Mouse (Mus musculus): Measurements from ENCODE around the gene D930048N14Rik. TPM values are rescaled to one million over a fixed set of nuclear protein-coding genes. Genes with fewer than 3 reads are reported as not detected.
"Not testable (repeated sequence)": the region's sequence is repeated elsewhere in the genome, so short reads cannot be mapped to it uniquely, and the experiment has no call there.

Gene D930048N14Rik
- polyA plus RNA-seq (2012; rRNA removed): 4.8 and 5.7 TPM in 2 replicates

GRCm38 (mm10) chr11:51650691-51651515, at the start of gene D930048N14Rik, which contains the start of gene N4bp3:
Gene D930048N14Rik (plus strand): TSS chr11:51650954.
Gene N4bp3 (minus strand): TSS chr11:51650842.
- DNase-seq (ENCODE audit: extremely low spot score in 1 of 2, low spot score in 1 of 2): no peak

- DNase-seq (ENCODE audit: extremely low spot score in 1 of 2, low spot score in 1 of 2): peak in 1 of 2 experiments; percentile 30
Measured at GRCm38 (mm10) chr11:51602253-51602652, 48.5 kb upstream of the D930048N14Rik start.

- peak in 1 of 2 experiments; percentile 82 for DNase-seq (ENCODE audit: extremely low spot score in 1 of 2, low spot score in 1 of 2)
Measured at GRCm38 (mm10) chr11:51605602-51606446, 44.9 kb upstream of the D930048N14Rik start.

DNA sequence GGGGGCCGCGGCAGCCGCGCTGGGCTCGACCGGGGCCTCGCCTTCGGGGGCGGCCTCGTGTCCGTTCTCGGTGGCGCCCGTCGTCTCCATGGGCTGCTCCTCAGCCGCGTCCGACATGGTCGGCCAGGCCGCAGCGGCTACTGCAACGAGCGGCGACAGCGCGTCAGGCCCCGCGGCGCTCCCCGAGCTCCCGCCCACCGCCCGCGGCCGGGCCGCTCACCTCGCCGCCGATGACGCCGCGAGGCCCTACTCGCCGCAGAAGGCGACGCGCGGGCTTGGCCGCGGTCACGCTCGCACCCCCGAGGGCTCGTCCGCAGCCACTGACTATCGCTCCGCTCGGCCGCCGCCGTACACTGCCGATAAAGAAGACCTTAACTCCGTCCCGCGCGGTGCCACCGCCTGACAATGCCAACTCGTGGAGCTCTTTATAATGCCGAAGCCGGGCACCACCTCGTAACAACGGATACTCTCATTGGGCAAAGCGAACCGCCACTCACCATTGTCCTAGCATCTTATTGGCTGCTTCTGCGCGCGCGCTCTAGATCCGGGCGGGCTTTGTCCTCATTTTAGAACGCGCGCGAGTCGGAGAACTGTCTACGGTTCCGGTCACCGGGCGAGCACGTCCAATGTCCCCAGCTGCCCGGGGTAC, 44.2 kb upstream of the D930048N14Rik start, which contains the start of gene Hnrnpab:
Gene Hnrnpab, minus strand, starts transcription at position 401 of the 649 bp plus-strand sequence.
- DNase-seq (ENCODE audit: extremely low spot score in 1 of 2, low spot score in 1 of 2): peak; percentile 96 to 99

DNA sequence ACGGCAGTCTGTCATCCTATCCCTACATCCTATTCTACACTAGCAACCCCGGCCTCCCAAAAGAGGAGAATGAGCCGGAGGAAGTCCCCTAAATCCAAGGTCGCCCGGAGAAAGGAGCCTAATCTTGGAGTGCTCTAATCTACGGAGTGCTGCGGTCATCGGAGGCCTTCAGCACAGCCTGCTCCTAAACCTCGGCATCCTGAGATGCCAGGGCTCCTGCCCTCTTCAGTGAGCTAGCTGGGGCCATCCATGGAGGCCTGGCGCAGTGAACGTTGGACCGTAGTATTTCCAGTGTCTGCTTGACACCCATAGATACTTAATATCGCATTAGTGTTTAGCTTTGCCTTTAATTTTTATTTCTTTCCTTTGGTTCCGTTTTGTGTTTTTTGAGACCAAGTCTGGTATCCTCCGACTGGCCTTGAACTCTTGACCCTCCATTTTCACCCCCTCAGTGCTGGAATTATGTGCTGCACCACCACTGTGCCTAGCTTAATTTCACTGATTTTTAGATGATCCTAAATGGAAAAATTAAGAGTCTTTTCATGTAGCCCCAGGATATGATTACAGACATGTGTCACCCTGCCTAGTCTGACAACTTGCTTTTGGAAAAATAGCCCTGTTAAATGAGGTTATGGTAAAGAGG, 43.5 kb upstream of the D930048N14Rik start:
- DNase-seq (ENCODE audit: extremely low spot score in 1 of 2, low spot score in 1 of 2): no peak

DNA sequence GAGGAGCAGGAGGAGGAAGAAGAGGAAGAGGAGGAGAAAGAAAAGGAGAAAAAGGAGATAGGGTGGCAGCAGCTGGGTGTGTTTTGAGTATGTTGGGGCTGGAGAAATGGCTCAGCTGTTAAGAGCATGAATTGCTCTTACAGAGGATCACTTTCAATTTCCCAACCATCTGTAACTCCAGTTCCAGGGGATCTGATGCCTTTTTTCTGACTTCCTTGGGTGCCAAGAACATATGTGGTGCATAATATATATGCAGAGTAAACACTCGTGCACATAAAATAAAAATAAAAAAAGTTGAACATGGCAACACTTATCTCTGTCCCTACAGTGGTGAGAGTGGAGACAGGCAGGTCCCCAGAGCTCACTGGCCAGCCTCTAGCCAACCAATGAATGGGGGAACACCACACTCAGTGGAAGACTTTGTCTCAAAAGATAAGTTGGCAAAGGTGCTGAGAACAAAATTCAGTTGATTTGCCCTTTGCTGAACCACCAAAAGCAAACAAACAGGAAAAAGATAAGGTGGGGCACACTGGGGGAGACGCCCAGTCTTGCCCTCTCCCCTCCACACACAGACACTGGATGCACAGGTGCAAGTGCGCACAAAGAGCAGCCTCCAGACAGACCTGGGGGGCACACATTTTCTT, 41.4 kb upstream of the D930048N14Rik start:
- no peak for DNase-seq (ENCODE audit: extremely low spot score in 1 of 2, low spot score in 1 of 2)

DNA sequence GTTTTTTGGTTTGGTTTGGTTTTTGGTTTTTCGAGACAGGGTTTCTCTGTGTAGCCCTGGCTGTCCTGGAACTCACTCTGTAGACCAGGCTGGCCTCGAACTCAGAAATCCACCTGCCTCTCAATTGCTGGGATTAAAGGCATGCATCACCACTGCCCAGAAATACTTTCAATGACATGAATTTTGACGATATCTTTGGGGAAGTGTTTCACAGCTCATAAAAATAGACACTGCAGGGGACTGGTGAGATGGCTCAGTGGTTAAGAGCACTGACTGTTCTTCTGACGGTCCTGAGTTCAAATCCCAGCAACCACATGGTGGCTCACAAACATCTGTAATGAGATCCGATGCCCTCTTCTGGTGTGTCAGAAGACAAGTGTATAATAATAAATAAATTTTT, 40.8 kb upstream of the D930048N14Rik start:
- not testable (repeated sequence) for DNase-seq (ENCODE audit: extremely low spot score in 1 of 2, low spot score in 1 of 2)

DNA sequence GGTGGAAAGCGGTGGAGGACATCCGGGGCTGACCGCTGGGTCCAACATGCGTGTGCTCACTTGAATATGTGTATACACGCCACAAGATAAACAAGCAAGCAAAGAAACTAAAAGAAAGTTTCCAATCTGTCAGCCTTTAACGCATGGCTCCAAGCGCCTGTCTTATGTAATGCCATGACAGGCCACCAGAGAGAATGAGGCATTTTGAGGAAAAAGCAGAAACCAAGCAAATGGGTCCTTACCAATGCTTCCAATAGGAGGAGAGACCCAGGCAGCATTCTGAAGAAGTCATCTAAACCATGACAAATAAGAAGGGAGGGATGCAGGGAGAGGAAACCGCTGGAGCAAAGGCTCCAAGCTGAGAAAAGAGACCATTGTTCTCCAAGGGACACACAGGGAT, 36.5 kb upstream of the D930048N14Rik start:
- DNase-seq (ENCODE audit: extremely low spot score in 1 of 2, low spot score in 1 of 2): no peak

DNA sequence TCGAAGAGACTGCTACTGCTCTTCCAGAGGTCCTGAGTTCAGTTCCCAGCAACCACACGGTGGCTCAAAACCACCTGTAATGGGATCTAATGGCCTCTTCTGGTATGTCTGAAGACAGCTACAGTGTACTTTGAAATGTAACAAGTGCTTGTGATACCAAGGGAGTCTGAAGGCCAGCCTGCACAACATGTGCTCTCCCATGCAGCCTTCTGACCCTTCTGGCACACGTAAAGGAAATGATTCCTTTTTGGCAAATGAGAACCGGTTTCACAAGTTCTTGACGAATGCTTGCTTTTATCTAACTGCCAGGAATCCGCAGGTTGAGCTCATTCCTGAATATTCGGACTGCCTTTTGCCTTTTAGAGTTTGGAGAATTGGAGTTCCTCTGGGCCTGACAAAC, 35.6 kb upstream of the D930048N14Rik start:
- DNase-seq (ENCODE audit: extremely low spot score in 1 of 2, low spot score in 1 of 2): no peak

DNA sequence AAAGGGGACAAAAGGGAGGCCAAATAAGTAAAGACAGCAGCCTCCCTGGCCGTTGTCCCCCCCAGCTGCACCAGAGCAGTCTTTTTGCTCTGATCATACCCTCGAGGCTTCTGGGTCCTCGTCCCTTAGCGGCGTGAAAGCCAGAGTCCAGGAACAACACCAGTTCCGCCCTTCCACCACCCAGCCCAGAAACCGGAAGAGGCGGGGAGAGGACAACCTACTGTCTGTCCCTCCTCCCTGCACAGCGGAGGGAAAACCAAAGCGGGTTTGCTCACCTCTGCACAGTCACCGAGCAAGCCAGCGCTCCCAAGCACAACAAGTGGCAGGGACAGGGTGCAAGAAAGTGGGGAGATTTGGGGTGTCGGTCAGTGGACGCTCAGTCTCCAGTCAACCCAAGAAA, 35.2 kb upstream of the D930048N14Rik start:
- DNase-seq (ENCODE audit: extremely low spot score in 1 of 2, low spot score in 1 of 2): peak in 1 of 2 experiments; percentile 50

DNA sequence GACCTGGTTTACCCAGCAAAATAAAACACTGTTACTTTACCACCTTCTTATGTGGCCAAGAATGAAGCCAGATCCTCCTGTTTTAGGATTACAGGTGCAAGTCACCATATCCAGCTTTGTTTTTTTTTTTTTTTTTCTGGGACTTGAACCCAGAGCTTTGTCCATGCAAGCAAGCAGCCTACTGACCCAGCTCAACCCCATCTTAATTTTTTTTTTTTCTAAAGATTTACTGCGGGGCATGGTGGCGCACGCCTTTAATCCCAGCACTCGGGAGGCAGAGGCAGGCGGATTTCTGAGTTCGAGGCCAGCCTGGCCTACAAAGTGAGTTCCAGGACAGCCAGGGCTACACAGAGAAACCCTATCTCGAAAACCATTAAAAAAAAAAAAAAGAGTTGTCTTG, 34.6 kb upstream of the D930048N14Rik start:
- DNase-seq (ENCODE audit: extremely low spot score in 1 of 2, low spot score in 1 of 2): not testable (repeated sequence)

DNA sequence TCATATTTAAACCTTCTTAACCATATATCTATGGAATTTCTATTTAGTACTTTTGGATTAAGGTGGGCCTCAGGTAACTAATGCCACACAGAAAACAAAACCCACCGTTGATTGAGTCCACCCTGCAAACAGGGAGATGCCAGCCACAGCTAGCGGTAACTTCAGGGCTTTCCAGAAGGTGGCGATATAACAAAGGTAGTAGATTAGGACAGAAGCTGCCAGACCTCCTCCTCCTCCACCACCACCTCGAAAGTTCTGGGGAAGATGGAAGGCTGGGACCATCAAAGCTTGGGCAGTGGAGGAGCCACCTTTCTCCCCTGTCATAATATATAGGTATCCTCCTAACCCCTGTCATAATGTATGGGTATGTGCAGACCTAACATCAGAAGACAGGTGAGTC, 33.1 kb upstream of the D930048N14Rik start:
- peak in 1 of 2 experiments; percentile 89 for DNase-seq (ENCODE audit: extremely low spot score in 1 of 2, low spot score in 1 of 2)

DNA sequence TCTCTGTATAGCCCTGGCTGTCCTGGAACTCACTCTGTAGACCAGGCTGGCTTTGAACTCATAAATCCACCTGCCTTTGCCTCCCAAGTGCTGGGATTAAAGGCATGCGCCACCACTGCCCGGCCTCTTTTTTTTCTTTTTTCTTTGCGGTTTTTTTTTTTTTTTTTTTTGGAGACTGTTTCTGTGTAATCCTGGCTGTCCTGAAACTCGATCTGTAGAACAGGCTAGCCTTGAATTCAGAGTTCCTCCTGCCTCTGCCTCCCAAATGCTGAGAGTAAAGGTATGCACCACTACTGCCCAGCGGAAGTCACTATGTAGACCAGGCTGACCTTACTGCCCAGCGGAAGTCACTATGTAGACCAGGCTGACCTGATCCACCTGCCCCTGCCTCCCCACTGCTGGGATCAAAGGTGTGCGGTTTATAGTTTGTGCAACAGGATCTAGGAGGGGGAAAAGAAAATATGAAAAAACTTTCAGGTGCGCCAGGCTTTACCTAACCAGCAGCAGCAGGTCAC, 31.8 kb upstream of the D930048N14Rik start:
- no peak for DNase-seq (ENCODE audit: extremely low spot score in 1 of 2, low spot score in 1 of 2)

GRCm38 (mm10) chr11:51619409-51620060, 31.2 kb upstream of the D930048N14Rik start, which contains the start of gene Nhp2:
Gene Nhp2 (plus strand): TSS chr11:51619735.
- DNase-seq (ENCODE audit: extremely low spot score in 1 of 2, low spot score in 1 of 2): peak; percentile 96 to 97

DNA sequence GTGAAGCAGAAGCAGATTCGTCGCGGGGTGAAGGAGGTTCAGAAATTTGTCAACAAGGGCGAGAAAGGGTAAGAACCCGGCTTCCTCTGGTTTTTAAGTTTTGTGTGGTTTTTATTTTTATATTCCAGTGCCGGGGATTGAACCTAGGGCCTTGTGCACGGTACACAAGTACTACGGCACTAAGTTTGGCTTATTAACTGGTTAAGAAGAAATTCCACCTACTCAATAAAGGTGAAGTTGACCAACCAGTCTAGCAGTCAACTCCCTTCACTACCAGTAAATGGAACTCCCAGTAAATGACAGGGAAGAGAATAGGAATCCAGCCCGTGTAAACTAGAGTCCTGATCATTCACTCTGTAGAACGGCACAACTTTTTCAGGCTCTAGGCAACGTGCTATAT, 30.7 kb upstream of the D930048N14Rik start:
- no peak for DNase-seq (ENCODE audit: extremely low spot score in 1 of 2, low spot score in 1 of 2)

DNA sequence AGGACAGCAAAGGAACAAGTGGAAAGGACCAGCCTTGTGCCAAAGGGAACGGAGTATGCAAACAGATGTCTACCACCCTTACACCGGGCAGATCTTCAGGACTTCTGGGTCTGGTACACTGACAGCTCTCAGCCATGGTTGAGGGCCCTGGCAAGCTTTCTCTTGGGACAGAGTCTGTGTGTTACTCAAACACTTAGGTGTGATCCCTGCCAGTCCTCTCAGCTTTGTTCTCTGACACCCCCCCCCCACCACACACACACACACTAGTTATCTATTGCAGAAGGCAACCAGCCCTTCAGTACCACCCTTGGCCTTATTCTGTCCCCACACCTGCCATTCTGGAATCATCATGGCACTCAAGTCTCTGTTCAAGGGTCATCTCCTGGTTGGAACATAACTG, 29.0 kb upstream of the D930048N14Rik start:
- DNase-seq (ENCODE audit: extremely low spot score in 1 of 2, low spot score in 1 of 2): no peak

DNA sequence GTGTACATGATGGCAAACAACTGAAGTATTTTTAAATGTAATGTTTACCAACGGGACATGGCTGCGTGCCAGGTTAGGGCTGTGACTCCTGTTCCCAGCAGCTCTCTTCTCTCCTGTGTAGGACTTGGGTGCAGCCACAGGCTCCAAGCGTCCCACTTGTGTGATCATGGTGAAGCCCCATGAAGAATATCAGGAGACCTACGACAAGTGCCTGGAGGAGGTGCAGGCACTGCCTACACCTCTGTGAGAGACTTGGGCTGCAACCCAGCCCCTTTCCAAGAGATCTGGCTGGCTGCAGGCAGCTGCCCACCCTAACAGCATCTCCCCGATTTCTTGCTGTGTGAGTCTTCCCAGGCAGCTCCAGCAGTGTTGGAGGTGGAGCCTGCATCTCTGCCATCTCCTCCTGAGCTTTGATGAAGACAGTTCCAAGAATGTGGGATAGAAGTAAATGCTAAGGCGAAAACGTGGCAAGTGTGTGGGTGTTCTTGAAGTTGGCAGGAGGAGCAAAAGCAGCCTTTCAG, 27.7 kb upstream of the D930048N14Rik start:
- peak; percentile 90 to 92 for DNase-seq (ENCODE audit: extremely low spot score in 1 of 2, low spot score in 1 of 2)

DNA sequence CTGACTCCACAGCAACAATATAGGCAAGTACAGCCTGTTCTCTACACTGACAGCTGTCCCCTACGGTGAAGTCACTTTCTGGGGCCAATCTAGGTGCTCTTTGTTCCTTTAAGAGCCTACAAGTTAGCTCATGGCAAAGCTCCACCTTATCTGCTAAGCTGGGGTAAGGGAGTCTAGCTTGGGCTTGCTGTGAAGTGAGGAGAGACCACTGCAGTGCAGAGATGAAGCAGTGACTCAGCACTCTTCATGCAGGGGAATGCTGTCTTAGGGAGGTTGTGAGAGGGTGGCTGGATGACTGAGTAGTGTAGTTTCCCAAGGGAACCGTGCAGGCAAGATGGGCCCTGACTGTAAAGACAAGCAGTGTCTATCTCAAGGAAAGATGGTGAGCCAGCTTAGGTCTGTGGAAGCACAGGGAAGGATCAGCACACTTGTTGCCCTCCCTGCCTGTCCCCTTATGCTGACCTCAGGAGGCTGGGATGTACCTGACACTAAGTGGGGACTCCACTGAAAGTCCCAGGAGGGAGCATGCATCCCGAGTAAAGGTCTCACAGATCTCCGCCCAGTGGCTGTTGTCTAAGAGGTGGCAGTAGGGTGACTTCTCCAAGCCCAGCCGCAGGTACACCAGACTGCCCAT, 25.4 kb upstream of the D930048N14Rik start:
- no peak for DNase-seq (ENCODE audit: extremely low spot score in 1 of 2, low spot score in 1 of 2)

Measured in frontal cortex, adult 2 months (tissue).